Mouse (Mus musculus) kidney, adult 2 months (tissue): Measurements from ENCODE around the gene Defb25. TPM values are rescaled to one million over a fixed set of nuclear protein-coding genes. Genes with fewer than 3 reads are reported as not detected.
A peak's percentile ranks its signal among the peaks of the same experiment; 100 is the strongest.

ENCODE experiments used
- DNase-seq: peaks from one replicate; pipeline ENCODE4 v3.0.0; 2021
- H3K27ac ChIP-seq: fragments of 200-500 bp; 2 replicates; pipeline ENCODE4 v1.5.1; 2012; ENCODE audit warnings: low read depth, low read length, control low read depth, inconsistent platforms; ENCODE audit not compliant: insufficient read depth
- H3K27me3 ChIP-seq: fragments of 200-500 bp; replicated peaks from 2 replicates; pipeline ENCODE4 v1.6.1; 2012; ENCODE audit warnings: mild to moderate bottlenecking, moderate library complexity, low read length, inconsistent platforms; ENCODE audit not compliant: control insufficient read depth, insufficient read depth
- H3K36me3 ChIP-seq: fragments of 200-500 bp; 2 replicates; pipeline ENCODE4 v1.6.1; 2012; ENCODE audit warnings: mild to moderate bottlenecking, moderate library complexity, low read length, inconsistent platforms; ENCODE audit not compliant: control insufficient read depth, insufficient read depth
- H3K4me1 ChIP-seq: fragments of 200-500 bp; 2 replicates; pipeline ENCODE4 v1.6.1; 2011; ENCODE audit warnings: low read length; ENCODE audit not compliant: control insufficient read depth, insufficient read depth
- H3K4me3 ChIP-seq: fragments of 200-500 bp; 2 replicates; pipeline ENCODE4 v1.5.1; 2011; ENCODE audit warnings: mild to moderate bottlenecking, low read depth, low read length, control low read depth; ENCODE audit not compliant: insufficient read depth
- CTCF ChIP-seq: fragments of 200-500 bp; conservative IDR thresholded peaks from 2 replicates; pipeline ENCODE4 v1.5.1; 2011; ENCODE audit warnings: low read depth, mild to moderate bottlenecking, control low read depth, low read length, moderate library complexity, mixed read lengths; ENCODE audit not compliant: insufficient read depth, insufficient read length
- POLR2A ChIP-seq: fragments of 200-500 bp; IDR thresholded peaks from one replicate; pipeline ENCODE4 v1.6.1; 2011; ENCODE audit warnings: low read depth, low read length, control low read depth
- WGBS: fragments of 180-500 bp; shearing (Covaris S2); methylation state at CpG from one replicate; pipeline ENCODE4 v1.1.7; 2018; 5-methylcytosine and 5-hydroxymethylcytosine counted together
- polyA plus RNA-seq: library from polyadenylated mRNA; depleted of rRNA; stranded (reverse); fragments of >200 nt; gene quantifications from 2 replicates; pipeline ENCODE4 v1.2.3, GENCODE M21; 2012

The Defb25 gene
- polyA plus RNA-seq, 1 experiment, result 1.0 TPM

DNA sequence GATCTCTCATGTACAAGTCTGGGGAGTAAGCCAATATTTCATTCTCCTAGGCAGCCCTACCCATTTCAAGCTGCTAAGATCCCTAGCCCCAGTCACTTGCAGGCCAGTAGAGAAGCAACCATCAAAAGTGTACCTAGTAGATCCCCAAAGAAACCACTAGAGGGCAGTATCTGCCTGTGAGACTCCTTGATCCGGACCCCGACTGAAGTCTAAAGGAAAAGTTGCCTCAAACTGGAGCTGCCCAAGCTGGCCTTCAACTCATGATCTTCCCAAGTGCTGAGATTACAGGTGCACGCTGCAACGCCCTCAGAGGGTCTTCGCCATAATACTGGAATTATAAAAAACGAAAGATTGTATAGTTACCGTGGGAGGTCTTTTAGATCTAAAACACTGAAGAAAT is 7.3 kb downstream of the Defb25 start:
- no peak overlapping the region for H3K4me3 ChIP-seq
- WGBS, result 11% methylated on average over 7 of the region's 7 CpGs
- TF ChIP-seq POLR2A, result no peak
- TF ChIP-seq CTCF, result peak; percentile 77
- no peaks in the 10 kb centered on the region for H3K36me3 ChIP-seq
- H3K4me1 ChIP-seq, result no peaks in the 10 kb centered on the region
- H3K27me3 ChIP-seq, result no peaks in the 10 kb centered on the region
- DNase-seq, result peak; percentile 81
- H3K27ac ChIP-seq, result no peak overlapping the region

DNA sequence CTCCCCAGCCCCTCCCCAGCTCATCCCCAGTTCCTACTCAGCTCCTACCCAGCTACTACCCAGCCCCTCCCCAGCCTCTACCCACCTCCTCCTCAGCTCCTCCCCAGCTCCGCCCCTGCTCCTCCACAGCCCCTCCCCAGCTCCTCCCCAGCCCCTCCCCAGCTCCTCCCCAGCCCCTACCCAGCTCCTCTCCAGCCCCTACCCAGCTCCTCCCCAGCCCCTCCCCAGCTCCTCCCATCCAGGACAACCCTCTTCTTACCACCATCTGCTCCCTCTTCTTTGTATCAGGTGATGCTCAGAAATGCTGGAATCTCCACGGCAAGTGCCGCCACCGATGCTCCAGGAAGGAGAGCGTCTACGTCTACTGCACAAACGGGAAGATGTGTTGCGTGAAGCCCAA is 10.7 kb downstream of the Defb25 start:
- no peak overlapping the region for H3K4me3 ChIP-seq
- TF ChIP-seq CTCF, result no peak
- TF ChIP-seq POLR2A, result no peak
- H3K4me1 ChIP-seq, result no peaks in the 10 kb centered on the region
- H3K27ac ChIP-seq, result no peak overlapping the region
- no peak for DNase-seq
- no peaks in the 10 kb centered on the region for H3K36me3 ChIP-seq
- 56% methylated on average over 7 of the region's 8 CpGs for WGBS
- no peaks in the 10 kb centered on the region for H3K27me3 ChIP-seq

DNA sequence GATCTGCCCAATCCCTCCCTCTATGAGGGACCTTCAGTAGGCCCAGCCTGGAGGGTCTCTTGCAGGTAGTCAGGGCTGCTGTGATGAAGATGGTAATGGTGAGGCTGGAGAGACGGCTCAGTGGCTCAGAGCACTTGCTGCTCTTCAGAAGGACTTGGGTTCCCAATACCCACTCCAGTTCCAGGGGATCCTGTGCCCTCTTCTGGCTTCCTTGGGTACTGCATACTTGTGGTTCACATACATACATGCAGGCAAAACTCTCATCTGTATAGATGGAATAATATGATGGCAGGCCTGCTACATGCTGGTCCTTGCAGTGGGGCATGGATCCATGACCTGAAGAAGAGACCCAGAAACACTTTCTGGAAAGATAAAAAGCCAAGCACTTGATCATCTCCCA is 14.1 kb downstream of the Defb25 start:
- Histone ChIP-seq H3K27me3 (no peaks in the 10 kb centered on the region), H3K4me3 (no peak overlapping the region), H3K4me1 (no peaks in the 10 kb centered on the region), H3K27ac (no peak overlapping the region), H3K36me3 (no peaks in the 10 kb centered on the region)
- WGBS, result 95% methylated on average over 1 of the region's 1 CpGs
- DNase-seq, result no peak
- TF ChIP-seq POLR2A (no peak), CTCF (no peak)

DNA sequence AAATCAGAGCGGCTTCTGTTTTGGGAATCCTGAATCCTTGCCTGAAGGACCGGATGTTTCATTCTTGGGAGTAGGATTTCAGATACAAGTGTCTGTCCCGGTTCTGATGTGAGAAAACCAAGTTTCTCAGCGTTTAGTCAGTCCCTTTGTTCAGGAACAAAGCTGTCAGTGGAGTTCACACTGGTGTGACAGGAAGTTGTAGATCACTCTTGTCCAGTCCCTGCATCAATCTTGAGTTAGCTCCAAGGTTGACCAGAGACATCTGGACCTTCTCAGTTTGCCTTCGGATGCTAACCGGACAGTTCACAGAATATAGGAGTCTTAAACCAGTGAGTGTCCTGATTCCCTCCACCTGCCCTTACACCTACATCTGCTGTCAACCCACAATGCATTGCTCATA is 15.1 kb downstream of the Defb25 start:
- TF ChIP-seq POLR2A (no peak), CTCF (no peak)
- DNase-seq, result no peak
- Histone ChIP-seq H3K36me3 (no peaks in the 10 kb centered on the region), H3K4me3 (no peak overlapping the region), H3K27me3 (no peaks in the 10 kb centered on the region), H3K4me1 (no peaks in the 10 kb centered on the region), H3K27ac (no peak overlapping the region)
- WGBS, result 25% methylated on average over 6 of the region's 6 CpGs

- Histone ChIP-seq H3K4me3 (no peak within 1 kb of the TSS), H3K4me1 (no peaks in the 10 kb centered on the region), H3K36me3 (no peaks in the 10 kb centered on the region), H3K27ac (no peak within 1 kb of the TSS), H3K27me3 (no peaks in the 10 kb centered on the region)
- TF ChIP-seq POLR2A (no peak), CTCF (peak; percentile 67; the same call in 1 of the 2 replicates)
- WGBS, result 59% methylated on average over 15 of the region's 15 CpGs
- peak; percentile 82 for DNase-seq
These were observed 18.8 kb downstream of the Defb25 start, which contains the start of gene Defb36 for GRCm38 (mm10) chr2:152604057-152604456. TSS of gene Defb36 (plus strand) at chr2:152604327.

GRCm38 (mm10) chr2:152601275-152601960 is 21.4 kb downstream of the Defb25 start:
- H3K27ac ChIP-seq, result no peak overlapping the region
- no peaks in the 10 kb centered on the region for H3K27me3 ChIP-seq
- H3K4me1 ChIP-seq, result no peaks in the 10 kb centered on the region
- H3K36me3 ChIP-seq, result no peaks in the 10 kb centered on the region
- no peak for DNase-seq
- no peak overlapping the region for H3K4me3 ChIP-seq
- WGBS, result 74% methylated on average over 4 of the region's 4 CpGs
- TF ChIP-seq POLR2A (no peak), CTCF (peak; percentile 27; the same call in 1 of the 2 replicates)

- Histone ChIP-seq H3K4me1 (no peaks in the 10 kb centered on the region), H3K27ac (no peak overlapping the region), H3K4me3 (no peak overlapping the region), H3K27me3 (no peaks in the 10 kb centered on the region), H3K36me3 (no peaks in the 10 kb centered on the region)
- WGBS, result 79% methylated on average over 6 of the region's 6 CpGs
- TF ChIP-seq CTCF (no peak), POLR2A (no peak)
- no peak for DNase-seq
These were observed 22.8 kb downstream of the Defb25 start for GRCm38 (mm10) chr2:152600076-152600475.
